Mouse (Mus musculus): ENCODE measurements around the gene Gm8104. TPM values are rescaled to one million over a fixed set of nuclear protein-coding genes. Genes with fewer than 3 reads are reported as not detected.

Gm8104 gene
- polyA plus RNA-seq (2012; rRNA removed) = not detected in 2 replicates

GRCm38 (mm10) chr14:43100301-43100700 is at the start of gene Gm8104:
Gm8104 (plus strand) TSS chr14:43100601.

GRCm38 (mm10) chr14:43076543-43076942 is 23.9 kb upstream of the Gm8104 start, which contains the start of gene Gm8094:
Gm8094 (minus strand) TSS chr14:43076643.

Other genes starting within 250 kb of the Gm8104 start
- gene Gm21977, start 247.1 kb upstream of the Gm8104 start, polyA plus RNA-seq (2012; rRNA removed) = not detected in 2 replicates
- not detected in 2 replicates for gene Gm8082, start 107.0 kb upstream of the Gm8104 start, polyA plus RNA-seq (2012; rRNA removed)
- gene Gm10376, start 85.0 kb upstream of the Gm8104 start, polyA plus RNA-seq (2012; rRNA removed) = not detected in 2 replicates
- not detected in 2 replicates for gene Gm8094, start 24.0 kb upstream of the Gm8104 start, polyA plus RNA-seq (2012; rRNA removed)
- not detected in 2 replicates for gene Gm7233, start 79.3 kb downstream of the Gm8104 start, polyA plus RNA-seq (2012; rRNA removed)
- not detected in 2 replicates for gene Gm8122, start 134.7 kb downstream of the Gm8104 start, polyA plus RNA-seq (2012; rRNA removed)
- gene Gm8126, start 158.0 kb downstream of the Gm8104 start, polyA plus RNA-seq (2012; rRNA removed) = not detected in 2 replicates
- 0.06 TPM in 1 of 2 replicates, not detected in the other for gene Gm9732, start 174.4 kb downstream of the Gm8104 start, polyA plus RNA-seq (2012; rRNA removed)
- gene Gm8127, start 193.2 kb downstream of the Gm8104 start, polyA plus RNA-seq (2012; rRNA removed) = not detected in 2 replicates
- gene 1700001F09Rik, start 247.2 kb downstream of the Gm8104 start, polyA plus RNA-seq (2012; rRNA removed) = 0.09 TPM in 1 of 2 replicates, not detected in the other

Measured in central nervous system, embryonic 14 days (tissue).